In the genomic region with DNA sequence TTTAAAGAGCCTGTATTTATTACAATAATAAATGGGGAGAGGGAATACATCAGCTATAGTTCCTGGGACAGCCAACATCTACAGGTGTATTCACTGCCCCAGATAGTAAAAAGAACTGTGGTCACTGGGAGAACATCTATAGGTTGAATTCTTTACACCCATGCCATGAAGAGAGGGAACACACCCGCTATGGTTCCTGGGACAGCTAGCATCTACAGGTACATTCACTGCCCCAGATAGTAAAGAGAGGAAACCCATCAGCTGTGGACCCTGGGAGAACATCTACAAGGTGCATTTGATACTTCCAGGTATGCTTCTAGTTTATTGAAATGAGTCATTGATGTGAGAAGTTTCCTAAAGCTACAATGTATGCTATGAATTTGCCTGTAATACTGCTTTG, we compare ENCODE assay signal across 30 mouse cellular contexts.
"Had no signal": no experiment of that assay in that cellular context is flagged by ENCODE, and none has a peak within 500 bp of the region (broad histone marks: within the 10 kb centered on the region; RNA-seq: fewer than 3 reads in every experiment).

No protein-coding gene starts in this region.

- H3K4me1 ChIP-seq: limb, embryonic 10.5 days; limb, embryonic 12.5 days; limb, embryonic 13.5 days; limb, embryonic 15.5 days; liver, embryonic 12.5 days; liver, embryonic 13.5 days; liver, embryonic 15.5 days; lung, embryonic 15.5 days; midbrain, embryonic 10.5 days; midbrain, embryonic 12.5 days; midbrain, embryonic 13.5 days; neural tube, embryonic 12.5 days had no signal

- H3K27ac ChIP-seq: limb, embryonic 10.5 days; limb, embryonic 12.5 days; limb, embryonic 13.5 days; limb, embryonic 15.5 days; liver, embryonic 12.5 days; liver, embryonic 13.5 days; liver, embryonic 14.5 days; liver, embryonic 15.5 days; lung, embryonic 15.5 days; macrophage; midbrain, embryonic 10.5 days; midbrain, embryonic 12.5 days; midbrain, embryonic 13.5 days; neural tube, embryonic 12.5 days had no signal

- DNase-seq: left cerebral cortex, postnatal 4 days; liver; liver, embryonic 13.5 days; liver, postnatal 0 days; lung, adult 18-20 months; lung, adult 2 months; lung, embryonic 14.5 days; lung, postnatal 10 days; lung, postnatal 14 days; lung, postnatal 36 days; lung, postnatal 4 days; midbrain, embryonic 14.5 days had no signal

- H3K9me3 ChIP-seq: limb, embryonic 15.5 days; liver, embryonic 13.5 days; liver, embryonic 15.5 days; lung, embryonic 15.5 days had no signal

- H3K36me3 ChIP-seq: liver, embryonic 12.5 days; liver, embryonic 13.5 days; liver, embryonic 15.5 days; lung, embryonic 15.5 days; midbrain, embryonic 12.5 days; neural tube, embryonic 12.5 days had no signal

- H3K9ac ChIP-seq: limb, embryonic 12.5 days; limb, embryonic 13.5 days; limb, embryonic 15.5 days; liver, embryonic 12.5 days; liver, embryonic 13.5 days; liver, embryonic 14.5 days; liver, embryonic 15.5 days; liver, postnatal 0 days; lung, embryonic 14.5 days; lung, embryonic 15.5 days; midbrain, embryonic 12.5 days; midbrain, embryonic 13.5 days; neural tube, embryonic 12.5 days had no signal

- ATAC-seq: liver, embryonic 12.5 days; liver, postnatal 0 days; lung, postnatal 0 days; midbrain, embryonic 13.5 days; midbrain, embryonic 16.5 days had no signal

- H3K27me3 ChIP-seq: limb, embryonic 12.5 days; limb, embryonic 13.5 days; limb, embryonic 15.5 days; liver, embryonic 12.5 days; liver, embryonic 13.5 days; liver, embryonic 15.5 days; lung, embryonic 15.5 days; megakaryocyte, embryonic 14.5 days; midbrain, embryonic 12.5 days; midbrain, embryonic 13.5 days; neural tube, embryonic 12.5 days had no signal

- H3K4me3 ChIP-seq: limb, embryonic 10.5 days; limb, embryonic 12.5 days; limb, embryonic 13.5 days; limb, embryonic 15.5 days; liver, embryonic 12.5 days; liver, embryonic 13.5 days; liver, embryonic 15.5 days; lung, embryonic 15.5 days; megakaryocyte, embryonic 14.5 days; midbrain, embryonic 10.5 days; midbrain, embryonic 12.5 days; midbrain, embryonic 13.5 days; myocyte; neural tube, embryonic 12.5 days had no signal

- H3K4me2 ChIP-seq: limb, embryonic 12.5 days; limb, embryonic 13.5 days; limb, embryonic 15.5 days; liver, embryonic 11.5 days; liver, embryonic 12.5 days; liver, embryonic 13.5 days; liver, embryonic 15.5 days; lung, embryonic 14.5 days; lung, embryonic 15.5 days; midbrain, embryonic 12.5 days; midbrain, embryonic 13.5 days; neural tube, embryonic 12.5 days had no signal
